ENCODE assay signal across 19 mouse cellular contexts in the genomic region with DNA sequence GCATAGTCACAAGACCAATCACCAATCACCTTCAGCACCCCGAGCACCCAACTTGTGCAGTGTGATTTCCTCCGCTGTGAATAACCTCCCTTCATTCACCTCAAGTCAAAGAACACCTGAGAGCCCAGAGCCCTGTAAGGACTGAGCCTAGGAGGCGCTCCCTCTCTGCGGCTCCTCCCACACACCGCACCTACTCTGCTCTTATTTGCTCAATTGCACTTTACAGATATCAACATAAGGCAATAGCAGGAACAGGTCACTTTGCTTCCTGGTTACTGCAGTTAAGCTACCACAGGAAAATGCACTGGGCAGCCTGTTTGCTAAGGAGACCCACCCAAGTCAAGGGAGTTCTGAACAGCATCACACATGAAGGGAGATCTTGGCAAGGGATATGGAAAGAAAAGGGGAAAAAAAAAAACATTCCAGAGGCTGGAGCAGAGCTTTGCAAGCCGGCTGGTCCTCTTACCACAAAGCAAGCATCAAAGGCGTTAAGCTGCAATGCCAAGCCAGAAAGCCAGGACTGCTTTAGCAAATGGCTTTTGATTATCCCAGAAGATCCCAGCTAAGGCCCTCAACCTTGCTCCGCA.
DNase-seq lines count a peak whose midpoint lies in the region; ATAC-seq and TF ChIP-seq lines count a peak whose summit lies in the region.
"Had no signal": no experiment of that assay in that cellular context is flagged by ENCODE, and none has a peak within 500 bp of the region (broad histone marks: within the 10 kb centered on the region; RNA-seq: fewer than 3 reads in every experiment).

No protein-coding gene starts in this region.

- peaks cover 12% of the 10 kb centered on the region; the same call in 1 of the 2 replicates for H3K36me3 ChIP-seq in heart, embryonic 15.5 days
- H3K36me3 ChIP-seq: G1E had no signal

- ATAC-seq in heart, embryonic 15.5 days (replicated peaks; ENCODE audit: insufficient number of reproducible peaks, insufficient read depth, low FRiP score, low read depth), result peak; percentile 69
- ATAC-seq in frontal cortex, adult (ENCODE audit: low TSS enrichment), result no peak
- ATAC-seq: activated CD4-positive, CD25-positive, alpha-beta regulatory T cell, adult 4 months; forebrain, embryonic 14.5 days; inflammation-experienced regulatory T-cells, adult 6 months had no signal

- no peak overlapping the region for H3K27ac ChIP-seq in heart, embryonic 15.5 days
- no peak overlapping the region for H3K27ac ChIP-seq in cerebellum, adult 2 months (ENCODE audit: insufficient read depth, low read length)
- H3K27ac ChIP-seq: macrophage; neural tube, embryonic 13.5 days had no signal

- 74% methylated on average over 8 of the region's 8 CpGs for WGBS in heart, embryonic 15.5 days
- WGBS in large intestine, adult 2 months, result 36% methylated on average over 8 of the region's 8 CpGs
- 88% methylated on average over 8 of the region's 8 CpGs for WGBS in cerebellum, adult 2 months

- no peak for TF ChIP-seq CTCF in cerebellum, adult 2 months (IDR thresholded peaks at IDR 0.05; ENCODE audit: borderline replicate concordance, insufficient read depth, low read depth, low read length)

- no peaks in the 10 kb centered on the region for H3K27me3 ChIP-seq in heart, embryonic 15.5 days
- no peaks in the 10 kb centered on the region for H3K27me3 ChIP-seq in cerebellum, adult 2 months (ENCODE audit: control insufficient read depth, insufficient read depth, low read length)
- H3K27me3 ChIP-seq: neural tube, embryonic 13.5 days had no signal

- no peak for DNase-seq in heart, postnatal 10 days
- peak; percentile 38 for DNase-seq in Muller cell, postnatal 12 days (ENCODE audit: inconsistent ontology term)
- DNase-seq in large intestine, adult 2 months (ENCODE audit: low read depth, low spot score), result peak; percentile 75
- DNase-seq in lung, postnatal 14 days, result peak; percentile 16
- no peak for DNase-seq in cerebellum, adult 2 months
- no peak for DNase-seq in adrenal gland, adult 8-10 months
- DNase-seq: B cell, adult 2 months; cerebellum, adult 18-20 months; gastrocnemius, postnatal 10 days; heart, postnatal 36 days; midbrain, embryonic 14.5 days had no signal

- no peak overlapping the region for H3K4me2 ChIP-seq in heart, embryonic 15.5 days
- H3K4me2 ChIP-seq: neural tube, embryonic 13.5 days had no signal

- H3K9me3 ChIP-seq in heart, embryonic 15.5 days (replicated peaks), result no peaks in the 10 kb centered on the region
- H3K9me3 ChIP-seq: G1E; neural tube, embryonic 13.5 days had no signal

- intact Hi-C loops in heart, postnatal 10 days (cut with DNase I), result no loop called here

- no peak for TF ChIP-seq POLR2A in cerebellum, adult 2 months (IDR thresholded peaks at IDR 0.05; ENCODE audit: borderline replicate concordance, insufficient read depth, low read length)

- no peak overlapping the region for H3K4me3 ChIP-seq in heart, embryonic 15.5 days
- H3K4me3 ChIP-seq in cerebellum, adult 2 months (replicated peaks; ENCODE audit: insufficient read depth, low read depth, low read length), result no peak overlapping the region
- H3K4me3 ChIP-seq: neural tube, embryonic 13.5 days had no signal

- H3K9ac ChIP-seq in heart, embryonic 15.5 days, result no peak overlapping the region
- H3K9ac ChIP-seq: neural tube, embryonic 13.5 days had no signal

- peaks cover 3% of the 10 kb centered on the region; the same call in 1 of the 2 replicates for H3K4me1 ChIP-seq in heart, embryonic 15.5 days (replicated peaks)
- H3K4me1 ChIP-seq in cerebellum, adult 2 months (ENCODE audit: control insufficient read depth, insufficient read depth, low read length), result no peaks in the 10 kb centered on the region

Comparison
In these comparisons a context has a peak if more than half of its experiments do, and no peak if none do; other contexts are left out.
1. DNase-seq: peak in Muller cell, postnatal 12 days (single experiment), large intestine, adult 2 months (single experiment) and lung, postnatal 14 days (single experiment); none in heart, postnatal 10 days (0 of 2), cerebellum, adult 2 months (0 of 2) and adrenal gland, adult 8-10 months (single experiment).